Mouse (Mus musculus): ENCODE measurements at regions not wholly inside any gene's neighbourhood (a gene's known extent, or its start where the extent isn't known, plus 50 kb on each side); places are given as distances from the start of the nearest gene placed in this dataset.

DNA sequence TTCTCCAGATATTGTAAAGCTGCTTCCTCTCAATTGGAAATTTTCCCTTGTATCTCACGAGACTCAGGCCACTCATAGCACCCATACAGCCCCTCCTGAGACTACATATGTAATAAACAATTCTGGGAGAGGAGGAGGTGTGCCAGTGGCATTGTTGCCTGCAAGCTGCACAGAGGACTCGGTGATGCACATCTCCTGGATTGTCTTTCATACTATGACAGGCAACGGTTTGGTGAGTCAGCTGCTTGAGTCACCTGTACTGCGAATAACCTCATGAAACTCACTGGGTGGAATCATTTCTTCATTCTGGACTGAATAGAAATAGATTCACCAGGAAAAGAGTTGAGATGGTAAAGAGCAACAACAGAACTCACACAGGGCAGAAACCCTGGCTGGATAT lies 82.8 kb upstream of the Atg10 start:
- no peak for TF ChIP-seq POLR2A (IDR thresholded peaks at IDR 0.05; ENCODE audit: extremely low read depth, insufficient read depth, low read length)
- no peak for TF ChIP-seq CTCF (IDR thresholded peaks at IDR 0.05; ENCODE audit: low read depth, low read length)
